Mouse (Mus musculus) CH12.LX (cell line): Measurements from ENCODE around the gene Pik3cg. TPM values are rescaled to one million over a fixed set of nuclear protein-coding genes. Genes with fewer than 3 reads are reported as not detected.

Source experiments
- DNase-seq: peaks from one replicate; pipeline ENCODE4 v3.0.0-alpha.2; 2013; ENCODE audit errors: extremely low read depth
- H3K27ac ChIP-seq: 2 replicates; pipeline ENCODE4 v1.5.1; 2012; ENCODE audit warnings: low read depth, mild to moderate bottlenecking, control low read depth, moderate library complexity; ENCODE audit not compliant: insufficient read depth
- H3K27me3 ChIP-seq: replicated peaks from 2 replicates; pipeline ENCODE3; 2012; ENCODE audit warnings: inconsistent platforms
- H3K36me3 ChIP-seq, 2 experiments: replicated peaks in 1 of 2; 2 replicates each; pipeline versions ENCODE3 to v1.6.1; 2012; ENCODE audit warnings: inconsistent platforms in 1 of 2, low read length in 1 of 2, mild to moderate bottlenecking in 1 of 2, mixed read lengths in 1 of 2, moderate library complexity in 1 of 2; ENCODE audit not compliant: control insufficient read depth in 1 of 2, insufficient read depth in 1 of 2
- H3K4me1 ChIP-seq, 2 experiments: 2 replicates each; pipeline ENCODE4 v1.6.1; 2012; ENCODE audit warnings: inconsistent platforms in 1 of 2, moderate library complexity in 1 of 2; ENCODE audit not compliant: insufficient read depth in 2 of 2, control insufficient read depth in 1 of 2
- H3K4me2 ChIP-seq: 2 replicates; pipeline ENCODE4 v1.6.1; 2012; ENCODE audit warnings: low read depth, mild to moderate bottlenecking, control low read depth; ENCODE audit not compliant: poor library complexity, insufficient read depth, severe bottlenecking
- H3K4me3 ChIP-seq, 3 experiments: fragments of 150-350 bp in 1 of 3; sonication (generic) in 1 of 3; replicated peaks in 1 of 3; 2 replicates each; pipeline versions ENCODE3 to v1.5.1; 2011 to 2012; ENCODE audit warnings: low read depth in 2 of 3, low read length in 2 of 3, mild to moderate bottlenecking in 2 of 3, moderate library complexity in 2 of 3, control low read depth in 1 of 3, improper control_type of control experiment in 1 of 3, inconsistent platforms in 1 of 3, mixed read lengths in 1 of 3; ENCODE audit not compliant: poor library complexity in 1 of 3
- H3K79me2 ChIP-seq: replicated peaks from 2 replicates; pipeline ENCODE4 v1.6.1; 2012; ENCODE audit warnings: mild to moderate bottlenecking, moderate library complexity; ENCODE audit not compliant: control insufficient read depth, poor library complexity, insufficient read depth, severe bottlenecking; ENCODE audit errors: extremely low read depth
- H3K9ac ChIP-seq: 2 replicates; pipeline ENCODE4 v1.6.1; 2012; ENCODE audit warnings: low read depth, mild to moderate bottlenecking, control low read depth, moderate library complexity; ENCODE audit not compliant: insufficient read depth
- H3K9me3 ChIP-seq: replicated peaks from 2 replicates; pipeline ENCODE3; 2012; ENCODE audit warnings: low read length, inconsistent platforms, mixed read lengths
- ELF1 ChIP-seq: IDR thresholded peaks from 2 replicates; pipeline ENCODE4 v1.6.1; 2014; ENCODE audit warnings: low read depth, mild to moderate bottlenecking, inconsistent platforms, low read length, improper control_type of control experiment
- EP300 ChIP-seq: IDR thresholded peaks from 2 replicates; pipeline ENCODE4 v1.6.1; 2011; ENCODE audit warnings: low read length, improper control_type of control experiment
- GABPA ChIP-seq: IDR thresholded peaks from 2 replicates; pipeline ENCODE4 v1.6.1; 2012; ENCODE audit warnings: low read depth, low read length, improper control_type of control experiment, inconsistent platforms; ENCODE audit not compliant: insufficient replicate concordance
- HCFC1 ChIP-seq: IDR thresholded peaks from 2 replicates; pipeline ENCODE4 v1.6.1; 2012; ENCODE audit warnings: low read depth, mild to moderate bottlenecking, inconsistent platforms, low read length, improper control_type of control experiment
- MAX ChIP-seq: IDR thresholded peaks from 2 replicates; pipeline ENCODE4 v1.6.1; 2011; ENCODE audit warnings: low read length, improper control_type of control experiment
- MAZ ChIP-seq: IDR thresholded peaks from 2 replicates; pipeline ENCODE4 v1.6.1; 2012; ENCODE audit warnings: low read depth, mild to moderate bottlenecking, inconsistent platforms, low read length, improper control_type of control experiment, moderate library complexity
- MXI1 ChIP-seq: IDR thresholded peaks from 2 replicates; pipeline ENCODE4 v1.6.1; 2011; ENCODE audit warnings: mild to moderate bottlenecking, low read depth, low read length, improper control_type of control experiment
- PAX5 ChIP-seq: IDR thresholded peaks from 2 replicates; pipeline ENCODE4 v1.6.1; 2012; ENCODE audit warnings: low read length, inconsistent platforms, mixed read lengths
- POLR2A ChIP-seq: IDR thresholded peaks from 2 replicates; pipeline ENCODE4 v1.6.1; 2011; ENCODE audit warnings: low read depth, mild to moderate bottlenecking, improper control_type of control experiment, low read length
- POLR2AphosphoS2 ChIP-seq: IDR thresholded peaks from 2 replicates; pipeline ENCODE4 v1.6.1; 2011; ENCODE audit warnings: low read depth, low read length, improper control_type of control experiment
- RCOR1 ChIP-seq: conservative IDR thresholded peaks from 2 replicates; pipeline ENCODE4 v1.6.1; 2012; ENCODE audit warnings: low read depth, mild to moderate bottlenecking, inconsistent platforms, low read length, improper control_type of control experiment
- TCF12 ChIP-seq: IDR thresholded peaks from 2 replicates; pipeline ENCODE4 v1.6.1; 2014; ENCODE audit warnings: low read depth, mild to moderate bottlenecking, inconsistent platforms, low read length, improper control_type of control experiment
- ZC3H11A ChIP-seq: IDR thresholded peaks from 2 replicates; pipeline ENCODE4 v1.6.1; 2012; ENCODE audit warnings: low read depth, mild to moderate bottlenecking, inconsistent platforms, low read length, improper control_type of control experiment
- ZMIZ1 ChIP-seq: IDR thresholded peaks from 2 replicates; pipeline ENCODE4 v1.6.1; 2012; ENCODE audit warnings: low read depth, mild to moderate bottlenecking, inconsistent platforms, low read length, improper control_type of control experiment
- ZNF384 ChIP-seq: IDR thresholded peaks from 2 replicates; pipeline ENCODE4 v1.6.1; 2012; ENCODE audit warnings: low read depth, low read length, improper control_type of control experiment, inconsistent platforms
- dilution Hi-C: fragments of 300-500 bp; cut with MboI; formaldehyde crosslinking; loops from 2 replicates; pipeline ENCODE4 v1.14.3; 2020; ENCODE audit warnings: low sequenced_read_pairs; ENCODE audit not compliant: extremely low pct_unique_long_range_greater_than_20kb, extremely low pct_ligation_motif_present
- in situ Hi-C: fragments of 300-500 bp; cut with MboI; formaldehyde crosslinking; loops from 3 replicates; pipeline ENCODE4 v1.14.3; 2019; ENCODE audit warnings: low sequenced_read_pairs, low pct_ligation_motif_present, low pct_unique_long_range_greater_than_20kb, mixed read lengths
- polyA plus RNA-seq: library from polyadenylated mRNA; unstranded; fragments of >175 nt; gene quantifications from 2 replicates; pipeline ENCODE4 v1.2.1, GENCODE M21; 2012; ENCODE audit warnings: low read depth; ENCODE audit not compliant: insufficient read length
- total RNA-seq, 2 experiments: library from RNA; depleted of rRNA; stranded (reverse); fragments of 300-350 nt in 1 of 2; fragments of >200 nt in 1 of 2; gene quantifications; 2 replicates each; pipeline ENCODE4 v1.2.3; 2012 to 2014

Gene Pik3cg
- total and polyA plus RNA-seq, 3 experiments = 35.4 to 40.6 (median 35.8) TPM

DNA sequence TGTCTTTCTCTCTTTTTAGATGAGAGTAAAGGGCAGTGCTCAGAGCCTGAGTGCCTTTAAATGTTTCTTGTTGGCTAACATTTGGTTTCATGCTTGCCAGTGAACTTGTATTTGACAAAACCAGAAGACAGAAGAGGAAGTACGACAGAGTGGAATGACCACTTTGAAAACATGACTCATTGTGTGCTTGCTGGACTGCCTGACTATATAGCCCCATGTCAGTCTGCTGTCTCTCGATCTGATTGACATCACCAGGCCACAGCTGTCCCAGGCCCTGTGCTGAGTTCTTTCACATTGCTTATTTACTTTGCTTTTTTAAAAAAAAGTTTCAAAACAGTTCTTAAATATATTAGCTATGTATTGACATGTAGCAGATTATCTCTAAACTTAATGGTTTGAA, 44.8 kb downstream of the Pik3cg start (continued):
- TF ChIP-seq MXI1 (peak; percentile 84), ZMIZ1 (peak; percentile 50; the same call in 1 of the 2 replicates), POLR2A (0 out of 2 replicates have a peak, but pooled peaks have one; percentile 31), MAZ (peak; percentile 77), ELF1 (peak; percentile 54), HCFC1 (peak; percentile 42)
- TF ChIP-seq, all 38 proteins: peak for 24

DNA sequence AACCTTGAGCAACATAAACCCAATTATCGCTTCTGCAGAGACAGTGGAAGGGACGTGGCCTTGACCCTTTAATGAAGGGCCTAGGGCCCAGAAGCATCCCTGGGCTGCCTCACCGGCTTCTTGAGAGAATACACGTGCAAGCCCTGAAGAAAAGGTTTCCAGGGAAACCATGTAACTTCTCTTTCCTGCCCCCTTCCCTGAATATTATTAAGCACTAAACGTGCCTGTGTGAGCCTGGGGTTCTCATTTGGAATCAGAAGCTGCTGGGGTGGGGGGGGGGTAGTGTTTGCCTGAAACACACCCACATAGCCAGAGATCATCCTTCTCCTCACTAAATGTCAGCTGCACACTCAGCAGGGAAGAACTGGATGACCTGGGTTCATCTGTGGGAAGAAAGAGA, 49.7 kb downstream of the Pik3cg start:
- Histone ChIP-seq H3K79me2 (no peaks in the 10 kb centered on the region), H3K4me3 (no peak overlapping the region), H3K4me1 (peaks cover 8 to 13% of the 10 kb centered on the region in 2 experiments), H3K4me2 (no peak overlapping the region), H3K9me3 (no peaks in the 10 kb centered on the region), H3K9ac (no peak overlapping the region), H3K27me3 (no peaks in the 10 kb centered on the region), H3K36me3 (no peaks in the 10 kb centered on the region), H3K27ac (no peak overlapping the region)
- dilution Hi-C loops (no loop called here), in situ Hi-C loops (no loop called here)
- DNase-seq = no peak
- TF ChIP-seq ZNF384 (no peak), MAZ (no peak), MAX (no peak), HCFC1 (no peak), ZC3H11A (no peak), POLR2AphosphoS2 (no peak), TCF12 (no peak), RCOR1 (no peak), GABPA (no peak), PAX5 (no peak)

DNA sequence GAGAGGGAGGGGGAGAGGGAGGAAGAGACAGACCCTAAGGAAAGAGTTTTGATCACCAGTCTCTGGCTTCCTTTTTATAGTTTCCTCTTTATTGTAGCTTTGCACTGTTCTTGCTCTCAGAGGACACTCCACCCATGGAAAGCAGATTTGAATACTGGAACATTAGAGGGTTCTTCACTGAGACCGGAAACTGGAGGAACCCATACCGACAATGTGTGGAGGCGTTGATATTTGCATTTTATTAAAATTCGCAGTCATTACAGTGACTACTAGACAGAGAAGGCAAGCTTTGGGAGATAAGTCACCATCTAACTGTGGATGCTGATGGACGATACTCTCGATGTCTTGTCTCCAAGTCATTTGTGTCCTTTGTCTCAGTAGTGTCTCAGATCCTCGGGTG, 61.9 kb downstream of the Pik3cg start:
- no peaks in the 10 kb centered on the region for H3K27me3 ChIP-seq
- peak; percentile 60 for DNase-seq
- H3K9ac ChIP-seq = 0 out of 2 replicates have a peak overlapping the region, but pooled peaks have one; percentile 29
- no peaks in the 10 kb centered on the region for H3K79me2 ChIP-seq
- peaks cover 3% of the 10 kb centered on the region for H3K9me3 ChIP-seq
- H3K36me3 ChIP-seq = no peaks in the 10 kb centered on the region
- peak overlapping the region; percentile 80 for H3K4me2 ChIP-seq
- no peak overlapping the region for H3K4me3 ChIP-seq
- in situ Hi-C loops = loop anchor here (5.0 kb wide), 1 partner anchor 174 kb away; no protein-coding TSS in a partner anchor
- dilution Hi-C loops = no loop called here
- peaks cover 0 to 22% of the 10 kb centered on the region in 2 experiments; a peak in 2 of 4 replicates for H3K4me1 ChIP-seq
- TF ChIP-seq HCFC1 (no peak), TCF12 (no peak), EP300 (peak; percentile 55)
- no peak overlapping the region for H3K27ac ChIP-seq
